Mouse (Mus musculus): ENCODE results near the gene Slc27a5. TPM values are rescaled to one million over a fixed set of nuclear protein-coding genes. Genes with fewer than 3 reads are reported as not detected.

Slc27a5 gene
- polyA plus RNA-seq, 1 experiment: not detected

GRCm38 (mm10) chr7:13039181-13039580 is 41.2 kb upstream of the Slc27a5 start:
- TF ChIP-seq CTCF (IDR thresholded peaks at IDR 0.05; ENCODE audit: extremely low read depth, insufficient read length, insufficient replicate concordance, low read depth, low read length) (no peak), POLR2A (IDR thresholded peaks at IDR 0.05; ENCODE audit: low read depth, low read length) (no peak)
- Histone ChIP-seq H3K36me3 (ENCODE audit: control insufficient read depth, insufficient read depth, low read length) (peaks cover 10% of the 10 kb centered on the region; the same call in 1 of the 2 replicates), H3K4me3 (ENCODE audit: low read depth, low read length) (peak overlapping the region; percentile 86; the same call in 1 of the 2 replicates), H3K4me1 (ENCODE audit: control insufficient read depth, insufficient read depth, insufficient read length, low read length) (peaks cover 23% of the 10 kb centered on the region), H3K27ac (ENCODE audit: insufficient read depth, low read depth, low read length) (no peak overlapping the region), H3K27me3 (ENCODE audit: control insufficient read depth, insufficient read depth, low read length) (peaks cover 12% of the 10 kb centered on the region)
- WGBS: 76% methylated on average over 1 of the region's 1 CpGs

DNA sequence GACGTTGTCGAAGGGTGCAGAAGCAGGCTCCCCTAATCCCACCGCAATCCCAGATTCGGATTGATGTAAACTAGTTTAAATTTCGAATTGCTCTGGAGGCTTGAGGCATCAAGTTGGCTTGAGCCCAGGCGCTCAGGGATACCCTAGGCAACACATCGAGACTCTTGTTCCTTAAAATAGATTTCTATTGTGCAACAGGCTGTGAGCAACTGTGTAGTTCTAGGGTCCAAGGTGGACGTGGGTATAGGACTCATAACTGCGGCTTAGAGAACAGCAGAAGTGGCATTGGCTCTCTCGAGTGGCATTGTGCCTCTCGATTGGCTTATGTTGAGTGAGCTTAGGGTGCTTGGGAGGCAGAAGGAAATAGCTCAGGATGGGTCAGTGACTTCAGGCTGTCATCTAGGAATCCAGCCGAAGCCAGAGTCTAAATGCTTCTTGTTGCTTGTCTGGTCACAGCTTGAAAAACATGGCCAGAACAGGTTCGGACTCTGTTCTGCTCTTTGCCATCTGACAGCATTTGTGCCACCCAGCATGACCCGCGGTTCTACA is 40.7 kb upstream of the Slc27a5 start:
- 3% methylated on average over 15 of the region's 15 CpGs for WGBS
- Histone ChIP-seq H3K4me3 (ENCODE audit: low read depth, low read length) (peak overlapping the region; percentile 86), H3K36me3 (ENCODE audit: control insufficient read depth, insufficient read depth, low read length) (peaks cover 10% of the 10 kb centered on the region; the same call in 1 of the 2 replicates), H3K27me3 (ENCODE audit: control insufficient read depth, insufficient read depth, low read length) (peaks cover 7% of the 10 kb centered on the region), H3K27ac (ENCODE audit: insufficient read depth, low read depth, low read length) (peak overlapping the region; percentile 99), H3K4me1 (ENCODE audit: control insufficient read depth, insufficient read depth, insufficient read length, low read length) (peaks cover 21% of the 10 kb centered on the region)
- TF ChIP-seq POLR2A (IDR thresholded peaks at IDR 0.05; ENCODE audit: low read depth, low read length) (no peak), CTCF (IDR thresholded peaks at IDR 0.05; ENCODE audit: extremely low read depth, insufficient read length, insufficient replicate concordance, low read depth, low read length) (no peak)

DNA sequence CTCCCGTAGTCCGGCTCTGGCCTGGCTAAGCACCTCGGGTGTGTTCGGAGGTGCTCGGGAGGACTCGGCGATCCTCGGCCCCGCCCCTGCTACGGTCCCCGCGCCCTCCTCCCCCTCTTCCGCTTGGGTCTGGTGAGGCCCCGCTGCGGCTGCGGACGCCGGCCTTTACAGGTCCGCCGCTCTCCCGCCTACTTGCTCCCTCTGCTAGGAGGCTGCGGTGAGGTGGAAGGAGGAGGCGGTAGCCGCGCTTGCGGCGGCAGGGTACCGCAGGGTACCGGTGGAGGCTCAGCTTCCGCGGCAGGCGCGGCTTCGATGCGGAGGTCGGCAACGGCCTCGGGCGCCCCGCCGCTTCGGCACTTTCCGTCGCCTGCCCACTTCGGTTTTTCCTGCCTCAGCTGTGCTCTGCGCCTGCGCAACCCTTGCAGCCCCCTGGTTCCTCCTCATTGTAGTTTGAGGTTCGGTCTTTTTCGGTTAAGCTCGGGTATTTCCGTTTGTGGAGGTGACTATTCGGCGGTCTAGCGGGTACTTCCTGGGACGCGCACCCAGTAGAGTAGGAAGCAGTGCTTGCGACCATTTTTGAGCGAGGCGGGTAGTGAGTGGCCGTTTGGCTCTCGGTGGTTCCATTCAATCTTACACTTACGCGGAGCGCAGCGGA is 40.0 kb upstream of the Slc27a5 start, which contains the start of gene Ube2m:
Gene Ube2m (minus strand): TSS at position 375 of the 655 bp plus-strand sequence.
- peaks cover 17% of the 10 kb centered on the region for H3K4me1 ChIP-seq (ENCODE audit: control insufficient read depth, insufficient read depth, insufficient read length, low read length)
- peak; percentile 91 for TF ChIP-seq POLR2A (IDR thresholded peaks at IDR 0.05; ENCODE audit: low read depth, low read length)
- no peak for TF ChIP-seq CTCF (IDR thresholded peaks at IDR 0.05; ENCODE audit: extremely low read depth, insufficient read length, insufficient replicate concordance, low read depth, low read length)
- peak within 1 kb of the TSS; percentile 86 for H3K4me3 ChIP-seq (ENCODE audit: low read depth, low read length)
- WGBS: under 1% methylated on average over 63 of the region's 65 CpGs
- H3K36me3 ChIP-seq (ENCODE audit: control insufficient read depth, insufficient read depth, low read length): peaks cover 10% of the 10 kb centered on the region; the same call in 1 of the 2 replicates
- 0 out of 2 replicates have a peak, but pooled peaks cover under 1% of the 10 kb centered on the region for H3K27me3 ChIP-seq (ENCODE audit: control insufficient read depth, insufficient read depth, low read length)
- H3K27ac ChIP-seq (ENCODE audit: insufficient read depth, low read depth, low read length): peak within 1 kb of the TSS; percentile 99

DNA sequence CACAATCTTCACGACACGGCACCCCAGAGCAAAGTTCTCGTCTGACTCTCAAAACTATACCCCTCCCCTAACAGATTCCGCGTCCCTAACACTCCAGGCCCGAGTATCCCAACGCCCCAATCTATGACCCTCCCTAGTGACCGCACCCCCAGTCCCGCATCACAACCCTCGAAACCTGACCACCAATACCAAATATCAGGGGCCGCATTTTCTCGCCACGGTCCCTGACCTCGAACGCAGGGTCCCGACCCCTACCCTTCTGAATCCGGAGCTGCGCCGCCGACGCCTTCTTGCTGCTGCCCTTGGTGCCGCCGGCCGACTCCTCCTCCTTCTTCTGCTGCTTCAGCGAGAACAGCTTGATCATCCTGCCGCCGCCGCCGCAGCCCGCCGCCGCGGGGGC is 39.4 kb upstream of the Slc27a5 start:
- Histone ChIP-seq H3K27me3 (ENCODE audit: control insufficient read depth, insufficient read depth, low read length) (no peaks in the 10 kb centered on the region), H3K27ac (ENCODE audit: insufficient read depth, low read depth, low read length) (peak overlapping the region; percentile 60), H3K4me3 (ENCODE audit: low read depth, low read length) (peak overlapping the region; percentile 86), H3K4me1 (ENCODE audit: control insufficient read depth, insufficient read depth, insufficient read length, low read length) (peaks cover 17% of the 10 kb centered on the region), H3K36me3 (ENCODE audit: control insufficient read depth, insufficient read depth, low read length) (peaks cover 14% of the 10 kb centered on the region)
- WGBS: under 1% methylated on average over 33 of the region's 33 CpGs
- TF ChIP-seq CTCF (IDR thresholded peaks at IDR 0.05; ENCODE audit: extremely low read depth, insufficient read length, insufficient replicate concordance, low read depth, low read length) (no peak), POLR2A (IDR thresholded peaks at IDR 0.05; ENCODE audit: low read depth, low read length) (no peak)

GRCm38 (mm10) chr7:13036806-13037205 is 38.8 kb upstream of the Slc27a5 start:
- no peaks in the 10 kb centered on the region for H3K27me3 ChIP-seq (ENCODE audit: control insufficient read depth, insufficient read depth, low read length)
- H3K27ac ChIP-seq (ENCODE audit: insufficient read depth, low read depth, low read length): peak overlapping the region; percentile 60
- WGBS: 20% methylated on average over 4 of the region's 4 CpGs
- H3K4me1 ChIP-seq (ENCODE audit: control insufficient read depth, insufficient read depth, insufficient read length, low read length): peaks cover 17% of the 10 kb centered on the region
- no peak for TF ChIP-seq CTCF (IDR thresholded peaks at IDR 0.05; ENCODE audit: extremely low read depth, insufficient read length, insufficient replicate concordance, low read depth, low read length)
- no peak for TF ChIP-seq POLR2A (IDR thresholded peaks at IDR 0.05; ENCODE audit: low read depth, low read length)
- H3K4me3 ChIP-seq (ENCODE audit: low read depth, low read length): peak overlapping the region; percentile 86
- H3K36me3 ChIP-seq (ENCODE audit: control insufficient read depth, insufficient read depth, low read length): peaks cover 20% of the 10 kb centered on the region

- Histone ChIP-seq H3K27ac (ENCODE audit: insufficient read depth, low read depth, low read length) (no peak overlapping the region), H3K4me1 (ENCODE audit: control insufficient read depth, insufficient read depth, insufficient read length, low read length) (peaks cover 17% of the 10 kb centered on the region), H3K4me3 (ENCODE audit: low read depth, low read length) (no peak overlapping the region), H3K36me3 (ENCODE audit: control insufficient read depth, insufficient read depth, low read length) (peaks cover 30% of the 10 kb centered on the region), H3K27me3 (ENCODE audit: control insufficient read depth, insufficient read depth, low read length) (no peaks in the 10 kb centered on the region)
- 80% methylated on average over 17 of the region's 17 CpGs for whole genome bisulfite sequencing
- TF ChIP-seq CTCF (IDR thresholded peaks at IDR 0.05; ENCODE audit: extremely low read depth, insufficient read length, insufficient replicate concordance, low read depth, low read length) (no peak), POLR2A (IDR thresholded peaks at IDR 0.05; ENCODE audit: low read depth, low read length) (no peak)
Observed at GRCm38 (mm10) chr7:13035211-13035855, 37.3 kb upstream of the Slc27a5 start.
